Mouse (Mus musculus) subcutaneous adipose tissue, adult 2 months (tissue): ENCODE data around the gene Gm17622. TPM values are rescaled to one million over a fixed set of nuclear protein-coding genes. Genes with fewer than 3 reads are reported as not detected.

ENCODE experiments used
- polyA plus RNA-seq: library from polyadenylated mRNA; depleted of rRNA; stranded (reverse); fragments of >200 nt; gene quantifications from 2 replicates; pipeline ENCODE4 v1.2.3, GENCODE M21; 2012; ENCODE audit warnings: low replicate concordance; rRNA removed

Gm17622 gene
- not detected in 2 replicates for polyA plus RNA-seq

DNA sequence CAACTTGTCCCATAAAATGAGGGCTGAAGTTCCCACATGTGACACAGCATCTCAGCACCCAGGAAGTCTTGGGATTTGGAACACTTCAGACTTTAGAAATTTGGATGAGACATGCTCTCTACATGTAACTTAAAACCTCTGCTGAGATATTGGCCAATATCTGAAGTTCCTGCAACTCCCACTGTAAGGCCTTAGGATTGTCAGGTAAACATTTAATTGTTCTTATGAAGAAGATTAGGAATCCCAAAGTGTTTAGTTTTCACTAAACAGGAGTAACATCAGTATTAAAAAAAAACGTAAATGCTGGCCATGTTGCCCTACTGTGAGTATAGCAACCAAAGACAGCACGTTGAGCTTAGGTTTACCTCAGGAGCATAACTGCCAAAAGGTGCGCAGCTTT lies at the start of gene Gm17622:
Gene Gm17622 (plus strand): TSS at position 301 of the 400 bp plus-strand sequence.

GRCm38 (mm10) chr13:96470957-96471356 lies 19.6 kb upstream of the Gm17622 start, which contains the start of gene Ankdd1b:
Gene Ankdd1b (minus strand): TSS chr13:96471198.

Other genes with a start within 250 kb of the Gm17622 start
- 4.4 and 8.6 TPM in 2 replicates for gene Poc5, start 102.4 kb upstream of the Gm17622 start, polyA plus RNA-seq
- 0.30 TPM in 1 of 2 replicates, not detected in the other for gene Ankdd1b, start 19.5 kb upstream of the Gm17622 start, polyA plus RNA-seq
- 2.2 and 2.3 TPM in 2 replicates for gene Polk, start 51.8 kb downstream of the Gm17622 start, polyA plus RNA-seq
- 12.0 and 14.5 TPM in 2 replicates for gene Col4a3bp, start 51.9 kb downstream of the Gm17622 start, polyA plus RNA-seq
- 6.7 and 16.0 TPM in 2 replicates for gene Hmgcr, start 180.2 kb downstream of the Gm17622 start, polyA plus RNA-seq